Mouse (Mus musculus) cerebellum, adult 2 months (tissue): ENCODE measurements around the gene C730034F03Rik.
"Not testable (repeated sequence)": the region's sequence is repeated elsewhere in the genome, so short reads cannot be mapped to it uniquely, and the experiment has no call there.

Source experiments
- CTCF ChIP-seq: fragments of 200-500 bp; IDR thresholded peaks from 2 replicates; pipeline ENCODE4 v1.5.1; 2011; ENCODE audit warnings: low read depth, mild to moderate bottlenecking, control low read depth, low read length, moderate library complexity, borderline replicate concordance; ENCODE audit not compliant: insufficient read depth
- POLR2A ChIP-seq: fragments of 200-500 bp; IDR thresholded peaks from 2 replicates; pipeline ENCODE4 v1.6.1; 2011; ENCODE audit warnings: low read length, control low read depth, borderline replicate concordance; ENCODE audit not compliant: insufficient read depth

GRCm38 (mm10) chr15:89430771-89431170, 1.4 kb downstream of the C730034F03Rik start:
- not testable (repeated sequence) for TF ChIP-seq CTCF, POLR2A
